Mouse (Mus musculus) heart, postnatal 10 days (tissue): ENCODE data around the gene Bbs4. TPM values are rescaled to one million over a fixed set of nuclear protein-coding genes. Genes with fewer than 3 reads are reported as not detected.

Experiments
- DNase-seq, 2 experiments: peaks; one replicate each; pipeline ENCODE4 v3.0.0; 2021
- intact Hi-C: fragments of 180-260 bp; cut with DNase I; formaldehyde crosslinking; loops from one replicate; pipeline ENCODE4 v1.15.1; 2025
- total RNA-seq, 2 experiments: library from RNA; stranded (reverse); gene quantifications; 2 replicates each; pipeline ENCODE4 v1.2.3; 2021

The Bbs4 gene
- total RNA-seq, 2 experiments from 2014 or later, result 2.8 to 3.5 TPM

- DNase-seq, result no peak
- intact Hi-C loops, result no loop called here
These were observed 56.9 kb downstream of the Bbs4 start for GRCm38 (mm10) chr9:59296419-59296818.

- no peak for DNase-seq
- intact Hi-C loops, result loop anchor here (5.0 kb wide), 2 partner anchors 130 to 195 kb away; partner anchors contain the start of gene Arih1
These were observed 60.8 kb downstream of the Bbs4 start for GRCm38 (mm10) chr9:59292493-59292875.

GRCm38 (mm10) chr9:59291688-59292492 is 61.4 kb downstream of the Bbs4 start:
- DNase-seq, result no peak
- intact Hi-C loops, result loop anchor here (5.0 kb wide), 2 partner anchors 130 to 195 kb away; partner anchors contain the start of gene Arih1

GRCm38 (mm10) chr9:59290957-59291687 is 62.2 kb downstream of the Bbs4 start, which contains the start of gene Adpgk:
Gene Adpgk (plus strand): TSS chr9:59291558.
- peak; percentile 99 for DNase-seq
- intact Hi-C loops, result loop anchor here (5.0 kb wide), 2 partner anchors 131 to 196 kb away; partner anchors contain the start of gene Arih1

GRCm38 (mm10) chr9:59289529-59290115 is 63.7 kb downstream of the Bbs4 start:
- intact Hi-C loops, result loop anchor here (5.0 kb wide), 2 partner anchors 133 to 198 kb away; partner anchors contain the start of gene Arih1

GRCm38 (mm10) chr9:59288685-59289410 is 64.5 kb downstream of the Bbs4 start:
- no peak for DNase-seq
- intact Hi-C loops, result no loop called here

More at GRCm38 (mm10) chr9:59289529-59290115, 63.7 kb downstream of the Bbs4 start:
- no peak for DNase-seq

- intact Hi-C loops, result no loop called here
- no peak for DNase-seq
These were observed 65.2 kb downstream of the Bbs4 start for GRCm38 (mm10) chr9:59288058-59288457.

GRCm38 (mm10) chr9:59285614-59286013 is 67.7 kb downstream of the Bbs4 start:
- intact Hi-C loops, result no loop called here
- DNase-seq, result no peak

- intact Hi-C loops, result loop anchor here (1.0 to 2.0 kb wide), 2 partner anchors 268 to 380 kb away; no protein-coding TSS in a partner anchor
- no peak for DNase-seq
These were observed 70.7 kb downstream of the Bbs4 start for GRCm38 (mm10) chr9:59282683-59282986.

GRCm38 (mm10) chr9:59281871-59282682 is 71.2 kb downstream of the Bbs4 start:
- peak; percentile 77 to 87 for DNase-seq
- intact Hi-C loops, result loop anchor here (1.0 to 2.0 kb wide), 2 partner anchors 268 to 379 kb away; no protein-coding TSS in a partner anchor

- DNase-seq, result no peak
- intact Hi-C loops, result no loop called here
These were observed 72.4 kb downstream of the Bbs4 start for GRCm38 (mm10) chr9:59280888-59281287.

- DNase-seq, result no peak
- intact Hi-C loops, result no loop called here
These were observed 74.6 kb downstream of the Bbs4 start for GRCm38 (mm10) chr9:59278694-59279093.

GRCm38 (mm10) chr9:59278199-59278598 is 75.1 kb downstream of the Bbs4 start:
- intact Hi-C loops, result no loop called here
- DNase-seq, result no peak

- DNase-seq, result no peak
- intact Hi-C loops, result no loop called here
These were observed 78.4 kb downstream of the Bbs4 start for GRCm38 (mm10) chr9:59274846-59275455.

GRCm38 (mm10) chr9:59273199-59273598 is 80.1 kb downstream of the Bbs4 start:
- intact Hi-C loops, result no loop called here
- DNase-seq, result no peak
